Mouse (Mus musculus) heart, postnatal 0 days (tissue): ENCODE measurements around the gene Atp23. TPM values are rescaled to one million over a fixed set of nuclear protein-coding genes. Genes with fewer than 3 reads are reported as not detected.

Experiments used
- ATAC-seq: fragments of 200-750 bp; cut with Nextera tagmentation; 2 replicates; pipeline ENCODE4 v1.8.0; 2017; ENCODE audit warnings: low read depth, moderate number of reproducible peaks, moderate library complexity; ENCODE audit not compliant: insufficient read depth
- DNase-seq: peaks from one replicate; pipeline ENCODE4 v3.0.0-alpha.2; 2016; ENCODE audit warnings: low spot score
- H3K27ac ChIP-seq: fragments of 300-500 bp; sonication (generic); 2 replicates; pipeline ENCODE4 v1.5.1; 2014; ENCODE audit warnings: low read depth, mild to moderate bottlenecking
- H3K27me3 ChIP-seq: fragments of 300-500 bp; sonication (generic); 2 replicates; pipeline ENCODE4 v1.6.1; 2014; ENCODE audit warnings: low read length, mixed read lengths; ENCODE audit not compliant: control insufficient read depth, insufficient read depth
- H3K36me3 ChIP-seq: fragments of 300-500 bp; sonication (generic); replicated peaks from 2 replicates; pipeline ENCODE4 v1.6.1; 2014; ENCODE audit warnings: low read length, mixed read lengths; ENCODE audit not compliant: control insufficient read depth, insufficient read depth
- H3K4me1 ChIP-seq: fragments of 300-500 bp; sonication (generic); 2 replicates; pipeline ENCODE4 v1.6.1; 2014; ENCODE audit warnings: antibody characterized with exemption; ENCODE audit not compliant: control insufficient read depth, insufficient read depth
- H3K4me2 ChIP-seq: fragments of 300-500 bp; sonication (generic); 2 replicates; pipeline ENCODE4 v1.6.1; 2014; ENCODE audit warnings: low read depth, mild to moderate bottlenecking, low read length, moderate library complexity
- H3K4me3 ChIP-seq: fragments of 300-500 bp; sonication (generic); 2 replicates; pipeline ENCODE4 v1.5.1; 2014; ENCODE audit warnings: low read depth, low read length
- H3K9ac ChIP-seq: fragments of 300-500 bp; sonication (generic); replicated peaks from 2 replicates; pipeline ENCODE4 v1.6.1; 2014; ENCODE audit warnings: low read depth, low read length, mixed read lengths
- H3K9me3 ChIP-seq: fragments of 300-500 bp; sonication (generic); replicated peaks from 2 replicates; pipeline ENCODE4 v1.6.1; 2016; ENCODE audit warnings: low read length; ENCODE audit not compliant: control insufficient read depth
- CTCF ChIP-seq: IDR thresholded peaks from 2 replicates; pipeline ENCODE4 v1.5.1; 2016; ENCODE audit warnings: antibody characterized with exemption, control low read depth, low read depth
- EP300 ChIP-seq: IDR thresholded peaks from 2 replicates; pipeline ENCODE4 v1.6.1; 2016; ENCODE audit warnings: antibody characterized with exemption, low read depth
- WGBS: fragments of 180-500 bp; shearing (Covaris S2); extraction: QIAGEN DNeasy Blood & Tissue Kit; methylation state at CpG from one replicate; pipeline ENCODE4 v1.1.7; 2014; 5-methylcytosine and 5-hydroxymethylcytosine counted together
- polyA plus RNA-seq: library from polyadenylated mRNA; unstranded; fragments of >200 nt; fragmentation: Nextera tagmentation; extraction: Ambion mirVana; gene quantifications from 2 replicates; pipeline ENCODE4 v1.2.1, GENCODE M21; 2015
- total RNA-seq: library from RNA; depleted of rRNA; stranded (reverse); fragments of >200 nt; gene quantifications from 2 replicates; pipeline ENCODE4 v1.2.3, GENCODE M21; 2014; ENCODE audit warnings: low replicate concordance

Gene Atp23
- total and polyA plus RNA-seq, 2 experiments from 2014 or later: 7.8 to 10.2 TPM

DNA sequence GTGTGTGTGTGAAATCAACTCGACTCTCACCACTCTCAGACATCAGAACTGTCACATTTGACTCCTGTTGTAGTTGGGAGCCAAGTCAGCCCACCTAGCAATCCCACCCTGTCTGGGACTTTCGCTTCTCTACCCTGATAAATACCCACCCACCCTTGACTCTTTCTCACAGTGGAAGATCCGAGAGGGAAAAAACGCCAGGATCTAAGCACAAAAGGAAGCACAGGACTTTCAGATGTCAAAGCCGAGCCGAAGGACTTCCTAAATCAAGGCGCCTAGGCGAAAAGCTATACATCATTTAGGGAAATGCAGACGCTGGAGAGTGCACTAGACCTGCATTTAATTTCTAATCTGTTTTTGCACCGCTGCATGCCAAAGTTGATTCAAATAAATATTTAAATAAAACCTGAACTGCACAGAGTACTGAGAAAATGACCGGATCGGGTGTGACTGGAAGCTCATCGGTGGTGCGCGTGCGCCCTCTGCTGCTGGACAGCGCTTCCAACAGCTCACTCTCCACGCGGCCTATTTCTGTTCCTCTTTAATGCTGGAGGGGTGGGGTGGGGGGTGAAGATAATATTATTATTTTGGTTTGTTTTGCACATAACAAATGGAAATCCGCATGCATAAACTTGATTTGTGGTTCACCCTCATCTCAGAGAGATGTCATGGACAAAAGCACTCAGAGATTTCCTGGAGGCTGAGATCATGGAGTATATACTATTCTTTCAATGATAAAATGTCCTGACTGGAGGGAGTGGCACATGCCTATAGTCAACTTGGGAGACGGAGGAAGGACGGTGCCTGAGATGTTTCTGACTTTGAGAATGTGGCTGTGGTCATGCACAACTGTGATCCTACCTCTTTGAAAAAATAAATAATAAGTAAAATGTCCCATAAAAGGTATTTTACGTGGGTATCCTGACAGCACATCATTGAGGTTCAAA, 31.5 kb downstream of the Atp23 start:
- DNase-seq: peak; percentile 56
- Histone ChIP-seq H3K4me2 (peak overlapping the region; percentile 57), H3K27ac (no peak overlapping the region), H3K4me3 (peak overlapping the region; percentile 12; the same call in 1 of the 2 replicates), H3K4me1 (no peaks in the 10 kb centered on the region), H3K9me3 (no peaks in the 10 kb centered on the region), H3K27me3 (no peaks in the 10 kb centered on the region), H3K36me3 (no peaks in the 10 kb centered on the region), H3K9ac (no peak overlapping the region)
- 0 out of 2 replicates have a peak, but pooled peaks have one; percentile 33 for ATAC-seq
- TF ChIP-seq CTCF (peak; percentile 77), EP300 (no peak)
- WGBS: 22% methylated on average over 23 of the region's 23 CpGs

DNA sequence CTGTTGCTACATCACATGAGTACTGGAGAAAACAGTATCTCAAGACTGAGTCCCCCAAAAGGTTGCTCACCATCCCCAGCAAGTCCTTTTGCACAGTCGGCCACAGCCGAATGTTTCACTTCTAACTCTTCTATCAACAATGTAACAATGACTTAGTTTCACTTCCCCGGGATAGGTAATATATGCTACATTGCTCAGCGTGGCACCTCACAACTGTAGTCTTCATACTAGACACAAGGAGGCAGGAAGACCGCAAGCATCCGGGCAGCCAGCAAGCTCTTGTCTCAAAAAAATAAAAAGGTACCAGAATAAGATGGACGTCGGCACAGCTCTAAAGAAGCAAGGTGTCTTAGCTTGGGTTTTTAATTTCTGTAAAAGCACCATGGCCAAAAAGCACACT, 35.9 kb downstream of the Atp23 start:
- TF ChIP-seq EP300 (no peak), CTCF (no peak)
- H3K9me3 ChIP-seq: no peaks in the 10 kb centered on the region
- H3K36me3 ChIP-seq: no peaks in the 10 kb centered on the region
- H3K27me3 ChIP-seq: no peaks in the 10 kb centered on the region
- H3K4me2 ChIP-seq: no peak overlapping the region
- H3K4me3 ChIP-seq: no peak overlapping the region
- H3K4me1 ChIP-seq: no peaks in the 10 kb centered on the region
- ATAC-seq (no peak), DNase-seq (no peak)
- H3K9ac ChIP-seq: no peak overlapping the region
- H3K27ac ChIP-seq: no peak overlapping the region
- 86% methylated on average over 8 of the region's 8 CpGs for WGBS

- Histone ChIP-seq H3K9ac (no peak overlapping the region), H3K27me3 (no peaks in the 10 kb centered on the region), H3K4me2 (no peak overlapping the region), H3K36me3 (no peaks in the 10 kb centered on the region), H3K27ac (no peak overlapping the region), H3K9me3 (no peaks in the 10 kb centered on the region), H3K4me3 (no peak overlapping the region), H3K4me1 (no peaks in the 10 kb centered on the region)
- WGBS: 68% methylated on average over 12 of the region's 12 CpGs
- ATAC-seq (no peak), DNase-seq (no peak)
- TF ChIP-seq EP300 (no peak), CTCF (no peak)
Observed at GRCm38 (mm10) chr10:126862193-126862592, 39.0 kb downstream of the Atp23 start.

DNA sequence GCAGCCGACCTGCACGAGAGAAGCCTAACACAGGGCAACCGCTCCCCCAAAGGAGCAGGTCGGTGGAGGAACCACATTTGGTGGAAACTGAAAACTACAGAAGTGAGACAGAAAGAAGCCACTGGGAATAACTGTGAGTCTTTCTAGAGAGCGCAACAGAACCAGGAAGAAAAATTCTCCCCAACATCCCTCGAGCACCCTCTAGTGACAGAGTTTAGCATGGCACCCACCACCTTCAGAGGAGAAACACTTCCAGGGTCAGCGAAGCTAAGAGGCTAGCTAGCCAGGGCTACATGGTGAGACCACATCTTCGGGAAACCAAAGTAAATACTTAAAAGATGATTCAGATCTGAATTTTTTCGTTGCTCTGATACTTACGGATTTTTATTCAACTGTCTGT, 47.9 kb downstream of the Atp23 start:
- H3K27me3 ChIP-seq: no peaks in the 10 kb centered on the region
- H3K9me3 ChIP-seq: no peaks in the 10 kb centered on the region
- H3K4me3 ChIP-seq: no peak overlapping the region
- no peaks in the 10 kb centered on the region for H3K36me3 ChIP-seq
- H3K27ac ChIP-seq: no peak overlapping the region
- TF ChIP-seq CTCF: peak; percentile 31
- no peak for TF ChIP-seq EP300
- ATAC-seq (no peak), DNase-seq (no peak)
- no peak overlapping the region for H3K9ac ChIP-seq
- WGBS: 79% methylated on average over 10 of the region's 10 CpGs
- no peaks in the 10 kb centered on the region for H3K4me1 ChIP-seq
- H3K4me2 ChIP-seq: no peak overlapping the region

GRCm38 (mm10) chr10:126845309-126845911, 55.7 kb downstream of the Atp23 start:
- H3K9me3 ChIP-seq: no peaks in the 10 kb centered on the region
- H3K27me3 ChIP-seq: no peaks in the 10 kb centered on the region
- H3K9ac ChIP-seq: no peak overlapping the region
- no peaks in the 10 kb centered on the region for H3K36me3 ChIP-seq
- WGBS: 41% methylated on average over 10 of the region's 10 CpGs
- no peak overlapping the region for H3K4me3 ChIP-seq
- H3K27ac ChIP-seq: no peak overlapping the region
- TF ChIP-seq EP300 (no peak), CTCF (no peak)
- DNase-seq (no peak), ATAC-seq (no peak)
- 0 out of 2 replicates have a peak, but pooled peaks cover 3% of the 10 kb centered on the region for H3K4me1 ChIP-seq
- 0 out of 2 replicates have a peak overlapping the region, but pooled peaks have one; percentile 12 for H3K4me2 ChIP-seq
